Mouse (Mus musculus) CD4-positive, CD25-positive, alpha-beta regulatory T cell (primary cell): Measurements from ENCODE around the gene Gnaz. TPM values are rescaled to one million over a fixed set of nuclear protein-coding genes. Genes with fewer than 3 reads are reported as not detected.

ENCODE experiments used
- polyA plus RNA-seq: library from polyadenylated mRNA; unstranded; fragments of 100-300 nt; shearing (Covaris generic); gene quantifications from one replicate; pipeline ENCODE4 v1.2.1, GENCODE M21; 2017

Gene Gnaz
- 0.12 TPM for polyA plus RNA-seq

DNA sequence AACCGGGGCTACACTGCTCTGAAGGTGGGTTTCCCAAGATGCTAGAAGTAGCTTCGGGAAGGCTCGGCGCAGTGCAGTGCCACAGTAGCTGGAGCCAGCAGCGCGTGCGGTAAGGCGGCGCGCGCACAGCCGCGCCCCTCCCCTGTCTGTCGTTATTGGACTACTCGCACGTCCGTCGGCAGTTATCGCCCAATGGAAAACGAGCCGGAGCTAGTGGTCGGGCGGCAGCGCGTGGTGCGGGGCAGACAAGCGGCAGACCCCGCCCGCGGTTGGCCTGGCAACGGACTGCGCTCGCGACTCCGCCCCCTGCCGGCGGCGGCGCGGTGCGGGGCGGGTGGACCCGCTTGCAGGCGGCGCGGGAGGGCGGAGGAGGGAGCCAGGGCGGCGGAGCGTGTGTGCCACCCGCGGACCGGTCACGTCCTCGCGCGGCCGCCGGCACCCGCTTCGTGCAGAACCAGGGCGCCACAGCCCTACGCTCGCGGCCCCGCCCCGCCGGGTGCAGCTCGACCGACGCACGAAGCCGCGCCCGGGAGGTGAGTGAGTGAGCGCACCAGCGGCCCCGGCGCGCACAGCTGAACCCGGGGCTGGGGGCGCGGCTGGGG lies at the start of gene Gnaz:
TSS of gene Gnaz (plus strand) at position 328 of the 602 bp plus-strand sequence.

DNA sequence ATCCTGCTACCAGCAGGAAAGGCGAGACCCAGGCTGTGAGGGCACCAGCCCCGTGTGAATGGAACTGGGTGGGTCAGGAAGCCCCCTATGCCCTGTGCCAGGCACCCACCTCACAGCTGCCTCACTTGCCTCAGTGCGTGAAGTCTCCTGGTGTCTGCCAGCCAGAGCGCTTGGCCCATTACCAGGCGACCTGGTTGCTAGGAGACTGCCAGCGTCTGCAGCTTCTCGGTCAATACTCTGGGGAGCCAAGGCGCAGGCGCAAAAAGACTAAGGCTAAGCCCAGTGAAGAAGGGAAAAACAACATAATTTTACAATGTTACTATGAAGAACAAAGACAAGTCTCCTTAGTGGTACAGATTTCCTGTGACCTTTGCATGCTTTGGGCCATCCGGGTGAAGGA lies 65.4 kb downstream of the Gnaz start, which contains the start of gene Rsph14:
TSS of gene Rsph14 (minus strand) at position 192 of the 400 bp plus-strand sequence.

DNA sequence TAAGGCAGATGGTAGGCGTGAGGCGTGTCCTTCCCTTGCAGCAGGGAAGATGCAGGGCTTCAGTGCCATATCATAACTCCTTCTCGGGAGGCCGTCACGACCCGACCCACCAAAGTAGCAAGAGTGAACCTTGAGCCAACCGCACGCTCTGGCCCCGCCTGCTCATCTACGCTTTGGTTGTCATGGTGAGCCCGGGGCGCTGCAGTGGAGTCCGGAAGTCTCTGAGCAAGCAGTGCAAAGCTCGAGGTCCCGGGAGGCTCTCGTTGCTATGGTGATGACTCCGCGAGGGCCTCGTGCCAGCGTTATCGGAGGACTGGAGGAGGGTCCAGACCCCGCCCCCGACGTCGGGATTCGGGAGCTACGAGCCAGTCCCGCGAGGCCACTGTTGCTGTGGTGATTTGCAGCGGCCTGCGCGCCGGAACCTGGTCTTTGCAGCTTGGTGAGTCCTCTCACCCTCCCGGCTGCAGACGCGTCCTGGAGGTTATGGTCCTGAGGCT lies 70.0 kb downstream of the Gnaz start, which contains the start of gene Rab36:
TSS of gene Rab36 (plus strand) at position 176 of the 497 bp plus-strand sequence.

DNA sequence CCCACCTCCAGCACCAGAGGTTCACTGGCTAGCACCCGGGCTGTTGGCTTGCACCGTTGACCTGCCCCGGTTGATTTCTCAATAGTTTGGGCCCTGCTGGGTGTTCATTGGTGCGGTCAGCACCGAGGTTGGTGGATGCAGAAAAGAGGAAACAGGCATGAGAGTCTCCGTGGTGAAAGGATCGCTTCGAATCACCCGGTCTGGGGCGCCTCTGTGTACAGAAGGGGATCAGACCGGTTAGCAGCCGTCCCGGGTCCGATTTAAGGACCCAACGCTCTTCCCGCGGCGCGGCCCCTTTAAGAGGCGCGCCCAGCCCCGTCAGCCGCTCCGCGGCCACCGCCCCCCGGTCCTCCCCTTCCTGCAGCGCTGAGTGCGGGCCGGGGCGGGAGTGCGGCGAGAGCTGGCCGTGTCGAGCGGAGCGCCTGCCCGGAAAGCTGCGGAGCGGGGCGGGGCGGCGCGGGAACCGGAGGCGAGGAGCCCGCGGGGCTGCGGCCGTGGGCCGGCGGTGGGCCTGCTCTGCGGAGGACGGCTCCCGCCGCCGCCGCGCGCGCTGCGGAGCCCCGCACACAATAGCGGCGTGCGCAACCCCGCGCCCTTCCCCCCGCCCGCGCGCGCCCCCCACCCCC lies 93.4 kb downstream of the Gnaz start, which contains the start of gene Bcr:
TSS of gene Bcr (plus strand) at position 376 of the 626 bp plus-strand sequence.

Other genes starting within 250 kb of the Gnaz start
- not detected for gene Rsph14, start 65.4 kb downstream of the Gnaz start, polyA plus RNA-seq
- gene Rab36, start 69.9 kb downstream of the Gnaz start, polyA plus RNA-seq = 0.77 TPM
- gene Bcr, start 93.4 kb downstream of the Gnaz start, polyA plus RNA-seq = 3.2 TPM
- gene Specc1l, start 244.9 kb downstream of the Gnaz start, polyA plus RNA-seq = 56.2 TPM